Mouse (Mus musculus) MEL (cell line): Measurements from ENCODE around the gene 3830406C13Rik. TPM values are rescaled to one million over a fixed set of nuclear protein-coding genes. Genes with fewer than 3 reads are reported as not detected.

Experiments used
- DNase-seq: peaks from one replicate; pipeline ENCODE4 v3.0.0; 2011; ENCODE audit warnings: low read depth, low spot score
- H3K27ac ChIP-seq: 2 replicates; pipeline ENCODE4 v1.5.1; 2012; ENCODE audit warnings: low read depth, mild to moderate bottlenecking, control low read depth, low read length, moderate library complexity; ENCODE audit not compliant: control insufficient read depth
- H3K27me3 ChIP-seq, 2 experiments: fragments of 150-350 bp in 1 of 2; sonication (generic) in 1 of 2; 2 replicates each; pipeline ENCODE4 v1.6.1; 2012; ENCODE audit warnings: low read length in 2 of 2, mild to moderate bottlenecking in 2 of 2, improper control_type of control experiment in 1 of 2, moderate library complexity in 1 of 2; ENCODE audit not compliant: insufficient read depth in 2 of 2, control insufficient read depth in 1 of 2
- H3K36me3 ChIP-seq, 2 experiments: 2 replicates each; pipeline ENCODE4 v1.6.1; 2012 to 2014; ENCODE audit warnings: low read length in 2 of 2, improper control_type of control experiment in 1 of 2, inconsistent platforms in 1 of 2, mild to moderate bottlenecking in 1 of 2; ENCODE audit not compliant: insufficient read depth in 2 of 2, control insufficient read depth in 1 of 2
- H3K4me1 ChIP-seq, 2 experiments: fragments of 150-350 bp in 1 of 2; sonication (generic) in 1 of 2; 2 replicates each; pipeline ENCODE4 v1.6.1; 2012; ENCODE audit warnings: low read length in 2 of 2, improper control_type of control experiment in 1 of 2, mild to moderate bottlenecking in 1 of 2; ENCODE audit not compliant: insufficient read depth in 2 of 2, control insufficient read depth in 1 of 2
- H3K4me3 ChIP-seq, 2 experiments: fragments of 150-350 bp in 1 of 2; sonication (generic) in 1 of 2; 2 replicates each; pipeline ENCODE4 v1.5.1; 2012; ENCODE audit warnings: low read depth in 2 of 2, low read length in 2 of 2, mild to moderate bottlenecking in 2 of 2, moderate library complexity in 2 of 2, control low read depth in 1 of 2, improper control_type of control experiment in 1 of 2; ENCODE audit not compliant: control insufficient read depth in 1 of 2, insufficient read depth in 1 of 2
- H3K79me2 ChIP-seq: 2 replicates; pipeline ENCODE4 v1.6.1; 2012; ENCODE audit warnings: mild to moderate bottlenecking, low read length, moderate library complexity; ENCODE audit not compliant: control insufficient read depth, poor library complexity, insufficient read depth
- H3K9ac ChIP-seq: 2 replicates; pipeline ENCODE4 v1.6.1; 2012; ENCODE audit warnings: low read depth, mild to moderate bottlenecking, control low read depth, low read length, moderate library complexity; ENCODE audit not compliant: control insufficient read depth, poor library complexity, severe bottlenecking
- H3K9me3 ChIP-seq: fragments of 150-350 bp; sonication (generic); replicated peaks from 2 replicates; pipeline ENCODE4 v1.6.1; 2012; ENCODE audit warnings: mild to moderate bottlenecking, low read length, improper control_type of control experiment, moderate library complexity; ENCODE audit not compliant: insufficient read depth
- BHLHE40 ChIP-seq: IDR thresholded peaks from 2 replicates; pipeline ENCODE4 v1.6.1; 2012; ENCODE audit warnings: low read depth, mild to moderate bottlenecking, inconsistent platforms, low read length, improper control_type of control experiment, borderline replicate concordance
- CHD1 ChIP-seq: IDR thresholded peaks from 2 replicates; pipeline ENCODE4 v1.6.1; 2012; ENCODE audit warnings: low read depth, mild to moderate bottlenecking, inconsistent platforms, low read length, improper control_type of control experiment
- CHD2 ChIP-seq: IDR thresholded peaks from 2 replicates; pipeline ENCODE4 v1.6.1; 2011; ENCODE audit warnings: low read length, improper control_type of control experiment
- CTCF ChIP-seq, 3 experiments: IDR thresholded peaks in 2 of 3; conservative IDR thresholded peaks in 1 of 3; 2 replicates each; pipeline ENCODE4 v1.5.1; 2011 to 2012; ENCODE audit warnings: low read length in 3 of 3, low read depth in 2 of 3, mild to moderate bottlenecking in 2 of 3, improper control_type of control experiment in 1 of 3, inconsistent platforms in 1 of 3, mixed read lengths in 1 of 3, moderate library complexity in 1 of 3; ENCODE audit not compliant: control insufficient read depth in 1 of 3, insufficient read depth in 1 of 3, poor library complexity in 1 of 3, severe bottlenecking in 1 of 3
- ELF1 ChIP-seq: IDR thresholded peaks from 2 replicates; pipeline ENCODE4 v1.6.1; 2014; ENCODE audit warnings: low read depth, mild to moderate bottlenecking, inconsistent platforms, low read length, improper control_type of control experiment, moderate library complexity
- EP300 ChIP-seq, 2 experiments: IDR thresholded peaks; 2 replicates each; pipeline ENCODE4 v1.6.1; 2011; ENCODE audit warnings: improper control_type of control experiment in 2 of 2, low read length in 2 of 2, low read depth in 1 of 2, mild to moderate bottlenecking in 1 of 2
- GABPA ChIP-seq: IDR thresholded peaks from 2 replicates; pipeline ENCODE4 v1.6.1; 2012; ENCODE audit warnings: low read depth, mild to moderate bottlenecking, inconsistent platforms, low read length, improper control_type of control experiment, moderate library complexity
- GATA1 ChIP-seq: IDR thresholded peaks from 2 replicates; pipeline ENCODE4 v1.6.1; 2011; ENCODE audit warnings: low read depth, low read length, improper control_type of control experiment
- HCFC1 ChIP-seq: IDR thresholded peaks from 2 replicates; pipeline ENCODE4 v1.6.1; 2012; ENCODE audit warnings: low read depth, mild to moderate bottlenecking, inconsistent platforms, low read length, improper control_type of control experiment, moderate library complexity
- KAT2A ChIP-seq: conservative IDR thresholded peaks from 2 replicates; pipeline ENCODE4 v1.6.1; 2012; ENCODE audit warnings: low read depth, low read length, improper control_type of control experiment, inconsistent platforms
- MAX ChIP-seq: IDR thresholded peaks from 2 replicates; pipeline ENCODE4 v1.6.1; 2011; ENCODE audit warnings: low read length, improper control_type of control experiment
- MXI1 ChIP-seq: IDR thresholded peaks from 2 replicates; pipeline ENCODE4 v1.6.1; 2011; ENCODE audit warnings: mild to moderate bottlenecking, low read depth, low read length, improper control_type of control experiment
- MYB ChIP-seq: IDR thresholded peaks from 2 replicates; pipeline ENCODE4 v1.6.1; 2011; ENCODE audit warnings: mild to moderate bottlenecking, low read depth, low read length, improper control_type of control experiment
- MYC ChIP-seq: IDR thresholded peaks from 2 replicates; pipeline ENCODE4 v1.6.1; 2011; ENCODE audit warnings: low read depth, mild to moderate bottlenecking, low read length, improper control_type of control experiment, moderate library complexity
- NELFE ChIP-seq: IDR thresholded peaks from 2 replicates; pipeline ENCODE4 v1.6.1; 2011; ENCODE audit warnings: low read depth, low read length, improper control_type of control experiment
- POLR2A ChIP-seq, 2 experiments: IDR thresholded peaks; 2 replicates each; pipeline ENCODE4 v1.6.1; 2011 to 2012; ENCODE audit warnings: low read length in 2 of 2, mild to moderate bottlenecking in 2 of 2, control low read depth in 1 of 2, improper control_type of control experiment in 1 of 2, low read depth in 1 of 2, moderate library complexity in 1 of 2; ENCODE audit not compliant: control insufficient read depth in 1 of 2, insufficient read depth in 1 of 2, poor library complexity in 1 of 2
- RAD21 ChIP-seq: IDR thresholded peaks from 2 replicates; pipeline ENCODE4 v1.6.1; 2011; ENCODE audit warnings: mild to moderate bottlenecking, low read depth, low read length, improper control_type of control experiment
- SMC3 ChIP-seq: IDR thresholded peaks from 2 replicates; pipeline ENCODE4 v1.6.1; 2011; ENCODE audit warnings: low read depth, low read length, improper control_type of control experiment
- TAL1 ChIP-seq: IDR thresholded peaks from 2 replicates; pipeline ENCODE4 v1.6.1; 2012; ENCODE audit warnings: mild to moderate bottlenecking, inconsistent platforms, low read length, moderate library complexity, mixed read lengths
- USF1 ChIP-seq: IDR thresholded peaks from 2 replicates; pipeline ENCODE4 v1.6.1; 2014; ENCODE audit warnings: low read depth, mild to moderate bottlenecking, inconsistent platforms, low read length, improper control_type of control experiment, moderate library complexity
- ZC3H11A ChIP-seq: IDR thresholded peaks from 2 replicates; pipeline ENCODE4 v1.6.1; 2012; ENCODE audit warnings: low read depth, mild to moderate bottlenecking, inconsistent platforms, low read length, improper control_type of control experiment
- ZNF384 ChIP-seq: IDR thresholded peaks from 2 replicates; pipeline ENCODE4 v1.6.1; 2012; ENCODE audit warnings: low read depth, mild to moderate bottlenecking, inconsistent platforms, low read length, improper control_type of control experiment
- polyA plus RNA-seq, 2 experiments: library from polyadenylated mRNA; stranded (reverse) in 1 of 2; unstranded in 1 of 2; fragments of >175 nt in 1 of 2; fragments of >200 nt in 1 of 2; gene quantifications; 2 replicates each; pipeline versions ENCODE4 v1.2.1 to v1.2.4; 2012; ENCODE audit warnings: low replicate concordance in 2 of 2, low read depth in 1 of 2; ENCODE audit not compliant: insufficient read length in 2 of 2, insufficient read depth in 1 of 2, missing spikeins in 1 of 2
- total RNA-seq: library from RNA; depleted of rRNA; stranded (reverse); fragments of 300-350 nt; gene quantifications from 2 replicates; pipeline ENCODE4 v1.2.3, GENCODE M21; 2012

Gene 3830406C13Rik
- total and polyA plus RNA-seq, 3 experiments, result 6.6 to 11.0 TPM; not detected in 1

DNA sequence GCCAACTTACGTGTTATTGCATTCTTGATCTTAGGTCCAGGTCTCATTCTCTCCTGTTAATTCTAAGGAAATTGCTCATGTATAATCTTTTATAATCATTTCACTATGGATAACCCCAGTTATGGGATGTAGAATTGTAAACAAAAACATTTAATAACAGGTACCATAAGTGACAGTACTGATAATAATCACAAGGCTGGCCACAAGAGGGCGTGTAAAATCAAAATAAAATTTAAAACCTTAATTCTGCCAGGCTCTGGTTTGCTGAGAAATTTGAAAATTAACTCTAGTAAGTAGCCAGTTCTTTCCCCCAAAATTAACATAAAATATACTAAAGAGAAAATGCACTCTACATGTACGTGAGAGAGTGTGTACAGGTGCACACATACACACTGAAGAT, 16.7 kb downstream of the 3830406C13Rik start:
- no peaks in the 10 kb centered on the region for H3K27me3 ChIP-seq
- H3K4me3 ChIP-seq, result no peak overlapping the region
- H3K4me1 ChIP-seq, result no peaks in the 10 kb centered on the region
- no peak overlapping the region for H3K9ac ChIP-seq
- H3K9me3 ChIP-seq, result no peaks in the 10 kb centered on the region
- TF ChIP-seq RAD21, result peak; percentile 2; the same call in 1 of the 2 replicates
- no peak for TF ChIP-seq GABPA
- TF ChIP-seq CTCF (IDR thresholded peaks at IDR 0.05 in 2 of 3, conservative IDR thresholded peaks at IDR 0.05 in 1 of 3; ENCODE audit: control insufficient read depth in 1 of 3, insufficient read depth in 1 of 3, low read depth in 2 of 3, low read length in 3 of 3, poor library complexity in 1 of 3, severe bottlenecking in 1 of 3), result peak in 1 of 3 experiments; percentile 18; a peak in 1 of 6 replicates
- H3K27ac ChIP-seq, result no peak overlapping the region
- DNase-seq, result no peak
- H3K36me3 ChIP-seq, result no peaks in the 10 kb centered on the region
- H3K79me2 ChIP-seq, result no peaks in the 10 kb centered on the region

- no peaks in the 10 kb centered on the region for H3K79me2 ChIP-seq
- H3K4me3 ChIP-seq, result no peak overlapping the region
- H3K9ac ChIP-seq, result no peak overlapping the region
- no peak for DNase-seq
- H3K9me3 ChIP-seq, result no peaks in the 10 kb centered on the region
- H3K4me1 ChIP-seq, result no peaks in the 10 kb centered on the region
- H3K27ac ChIP-seq, result no peak overlapping the region
- H3K27me3 ChIP-seq, result no peaks in the 10 kb centered on the region
- H3K36me3 ChIP-seq, result no peaks in the 10 kb centered on the region
- TF ChIP-seq GABPA, result no peak
- no peak for TF ChIP-seq MAX
- no peak for TF ChIP-seq POLR2A (IDR thresholded peaks at IDR 0.05; ENCODE audit: control insufficient read depth in 1 of 2, insufficient read depth in 1 of 2, low read depth in 1 of 2, low read length in 2 of 2, poor library complexity in 1 of 2)
- no peak for TF ChIP-seq GATA1
- TF ChIP-seq SMC3, result no peak
- no peak for TF ChIP-seq ELF1
- no peak for TF ChIP-seq TAL1
- no peak for TF ChIP-seq KAT2A
- TF ChIP-seq CHD2, result no peak
Observed at GRCm38 (mm10) chr14:12303106-12303505, 19.1 kb downstream of the 3830406C13Rik start.

GRCm38 (mm10) chr14:12333622-12334021, 49.6 kb downstream of the 3830406C13Rik start:
- Histone ChIP-seq H3K4me1 (no peaks in the 10 kb centered on the region), H3K27ac (no peak overlapping the region), H3K79me2 (no peaks in the 10 kb centered on the region), H3K36me3 (no peaks in the 10 kb centered on the region), H3K9me3 (no peaks in the 10 kb centered on the region), H3K4me3 (no peak overlapping the region), H3K27me3 (no peaks in the 10 kb centered on the region), H3K9ac (no peak overlapping the region)
- no peak for TF ChIP-seq ZC3H11A
- TF ChIP-seq KAT2A, result no peak
- TF ChIP-seq USF1, result no peak
- no peak for TF ChIP-seq POLR2A (IDR thresholded peaks at IDR 0.05; ENCODE audit: control insufficient read depth in 1 of 2, insufficient read depth in 1 of 2, low read depth in 1 of 2, low read length in 2 of 2, poor library complexity in 1 of 2)
- TF ChIP-seq ELF1, result no peak
- TF ChIP-seq BHLHE40, result no peak
- no peak for TF ChIP-seq EP300 (IDR thresholded peaks at IDR 0.05; ENCODE audit: low read depth in 1 of 2, low read length in 2 of 2)
- no peak for TF ChIP-seq HCFC1
- TF ChIP-seq ZNF384, result no peak
- no peak for TF ChIP-seq NELFE
- TF ChIP-seq MXI1, result no peak
- TF ChIP-seq GABPA, result no peak
- no peak for TF ChIP-seq MYC
- TF ChIP-seq CHD1, result no peak
- no peak for TF ChIP-seq RAD21
- no peak for TF ChIP-seq MYB
- no peak for DNase-seq
